Mouse (Mus musculus): Measurements from ENCODE around the gene Gm49450.

DNA sequence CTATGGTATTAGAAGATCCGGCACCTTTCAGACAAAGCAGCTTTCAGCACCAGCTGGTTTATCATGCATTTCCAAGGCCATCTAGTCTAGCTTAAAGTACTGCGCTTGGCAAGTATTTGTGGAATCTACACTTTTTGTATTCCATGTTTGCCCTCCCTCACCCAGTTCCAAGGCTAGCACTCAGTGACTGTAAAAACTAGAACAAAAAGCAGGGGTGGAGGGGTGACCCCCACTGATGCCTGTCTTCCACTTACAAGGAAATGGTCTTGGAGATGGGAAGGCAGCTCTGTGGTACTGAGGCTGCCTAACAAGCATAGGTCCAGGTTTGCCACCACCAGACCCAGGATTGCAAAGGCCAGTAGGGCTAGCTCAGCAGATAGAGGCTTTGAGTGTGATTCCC is 50.8 kb downstream of the Gm49450 start:
- no peak for TF ChIP-seq CTCF (IDR thresholded peaks at IDR 0.05; ENCODE audit: borderline replicate concordance, control insufficient read depth, extremely low read depth, insufficient read depth, low read length, poor library complexity)
- TF ChIP-seq POLR2A (IDR thresholded peaks at IDR 0.05; ENCODE audit: control insufficient read depth, extremely low read depth, insufficient read depth, low read length, poor library complexity) = no peak
